Mouse (Mus musculus): ENCODE results near the gene Crcp.
A peak's percentile ranks its signal among the peaks of the same experiment; 100 is the strongest.

DNA sequence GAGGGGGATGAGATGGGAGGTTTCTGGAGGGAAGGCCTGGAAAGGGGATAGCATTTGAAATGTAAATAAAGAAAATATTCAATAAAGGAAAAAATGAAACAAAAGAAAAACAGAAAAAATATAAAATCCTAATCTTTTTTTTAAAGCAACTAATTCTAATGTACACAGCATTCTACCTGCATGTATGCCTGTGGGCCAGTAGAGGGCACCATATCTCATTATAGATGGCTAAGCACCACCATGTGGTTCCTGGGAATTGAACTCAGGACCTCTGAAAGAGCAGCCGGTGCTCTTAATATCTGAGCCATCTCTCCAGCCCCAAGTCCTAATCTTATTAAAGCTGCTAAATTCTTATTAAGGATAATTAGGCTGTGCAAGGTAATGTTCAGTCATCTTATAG lies 21.7 kb upstream of the Crcp start:
- TF ChIP-seq CTCF (conservative IDR thresholded peaks at IDR 0.05; ENCODE audit: low read length) (peak; percentile 82), NANOG (IDR thresholded peaks at IDR 0.05; ENCODE audit: borderline replicate concordance, low read length) (no peak), POU5F1 (IDR thresholded peaks at IDR 0.05; ENCODE audit: borderline replicate concordance, low read length) (no peak)
